Mouse (Mus musculus) neural tube, embryonic 14.5 days (tissue): ENCODE measurements at regions not wholly inside any gene's neighbourhood (a gene's known extent, or its start where the extent isn't known, plus 50 kb on each side); places are given as distances from the start of the nearest gene placed in this dataset.

Experiments
- ATAC-seq: fragments of 200-750 bp; cut with Nextera tagmentation; 2 replicates; pipeline ENCODE4 v1.8.0; 2017; ENCODE audit warnings: low read depth, mild to moderate bottlenecking, moderate TSS enrichment, moderate library complexity
- H3K27ac ChIP-seq: fragments of 300-500 bp; sonication (generic); 2 replicates; pipeline ENCODE4 v1.5.1; 2014; ENCODE audit warnings: low read depth, mild to moderate bottlenecking, control low read depth, low read length, moderate library complexity, mixed read lengths
- H3K27me3 ChIP-seq: fragments of 300-500 bp; sonication (generic); 2 replicates; pipeline ENCODE4 v1.6.1; 2014; ENCODE audit warnings: low read length; ENCODE audit not compliant: control insufficient read depth, insufficient read depth
- H3K36me3 ChIP-seq: fragments of 300-500 bp; sonication (generic); 2 replicates; pipeline ENCODE4 v1.6.1; 2014; ENCODE audit warnings: low read length, mixed read lengths; ENCODE audit not compliant: control insufficient read depth, insufficient read depth
- H3K4me1 ChIP-seq: fragments of 300-500 bp; sonication (generic); 2 replicates; pipeline ENCODE4 v1.6.1; 2014; ENCODE audit warnings: low read length; ENCODE audit not compliant: control insufficient read depth, insufficient read depth
- H3K4me2 ChIP-seq: fragments of 300-500 bp; sonication (generic); 2 replicates; pipeline ENCODE4 v1.6.1; 2014; ENCODE audit warnings: mild to moderate bottlenecking, low read depth, low read length, control low read depth
- H3K4me3 ChIP-seq: fragments of 300-500 bp; sonication (generic); 2 replicates; pipeline ENCODE4 v1.5.1; 2014; ENCODE audit warnings: low read depth, low read length, control low read depth, mixed read lengths
- H3K9ac ChIP-seq: fragments of 300-500 bp; sonication (generic); replicated peaks from 2 replicates; pipeline ENCODE4 v1.6.1; 2014; ENCODE audit warnings: low read depth, mild to moderate bottlenecking, control low read depth, low read length, mixed read lengths
- H3K9me3 ChIP-seq: fragments of 300-500 bp; sonication (generic); 2 replicates; pipeline ENCODE4 v1.6.1; 2016; ENCODE audit warnings: low read length; ENCODE audit not compliant: control insufficient read depth
- WGBS: fragments of 180-500 bp; shearing (Covaris S2); extraction: QIAGEN DNeasy Blood & Tissue Kit; methylation state at CpG from one replicate; pipeline ENCODE4 v1.1.7; 2014; 5-methylcytosine and 5-hydroxymethylcytosine counted together

DNA sequence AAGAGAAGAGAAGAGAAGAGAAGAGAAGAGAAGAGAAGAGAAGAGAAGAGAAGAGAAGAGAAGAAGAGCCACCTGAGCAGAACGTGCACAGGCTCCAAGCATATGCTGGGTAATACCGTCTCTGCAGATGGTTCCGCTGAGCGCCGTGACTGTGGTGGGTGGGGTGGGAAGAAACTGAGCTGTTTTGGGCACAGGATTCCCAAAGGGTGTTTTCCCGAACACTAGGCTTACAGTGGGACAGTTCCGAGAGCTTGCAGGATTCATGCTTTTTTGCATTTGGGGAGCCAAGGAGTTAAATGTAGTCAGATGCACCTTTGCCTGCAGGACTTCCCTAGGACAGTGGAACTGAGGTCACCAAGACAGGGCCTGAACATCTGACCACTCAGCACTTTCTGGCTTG, 142.3 kb upstream of the Lrfn2 start:
- Histone ChIP-seq H3K27me3 (no peaks in the 10 kb centered on the region), H3K9ac (no peak overlapping the region), H3K27ac (no peak overlapping the region), H3K4me3 (no peak overlapping the region), H3K4me2 (no peak overlapping the region), H3K36me3 (no peaks in the 10 kb centered on the region), H3K9me3 (no peaks in the 10 kb centered on the region), H3K4me1 (no peaks in the 10 kb centered on the region)
- 88% methylated on average over 7 of the region's 7 CpGs for WGBS
- ATAC-seq: no peak

DNA sequence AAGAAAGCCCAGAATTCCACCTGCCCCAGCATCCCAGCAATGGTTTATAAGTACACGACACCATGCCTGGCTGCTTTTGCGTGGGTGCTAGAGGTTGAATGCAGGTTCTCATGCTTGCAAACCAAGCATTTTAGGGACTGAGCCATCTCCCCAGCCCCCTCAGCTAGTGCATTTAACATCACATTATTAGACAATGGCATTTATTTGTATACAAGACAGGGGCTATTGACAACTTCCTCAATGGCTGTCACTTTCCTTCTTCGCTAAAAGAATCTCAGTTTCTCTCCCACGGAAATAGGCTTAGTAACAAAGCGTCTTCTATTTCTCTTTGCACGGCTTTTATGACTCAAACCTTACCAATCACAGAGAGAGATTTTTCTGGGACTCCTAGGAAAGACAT, 141.7 kb upstream of the Lrfn2 start:
- Histone ChIP-seq H3K27me3 (no peaks in the 10 kb centered on the region), H3K4me1 (no peaks in the 10 kb centered on the region), H3K9ac (no peak overlapping the region), H3K4me3 (no peak overlapping the region), H3K9me3 (no peaks in the 10 kb centered on the region), H3K27ac (no peak overlapping the region), H3K4me2 (no peak overlapping the region), H3K36me3 (no peaks in the 10 kb centered on the region)
- WGBS: 48% methylated on average over 6 of the region's 6 CpGs
- no peak for ATAC-seq

DNA sequence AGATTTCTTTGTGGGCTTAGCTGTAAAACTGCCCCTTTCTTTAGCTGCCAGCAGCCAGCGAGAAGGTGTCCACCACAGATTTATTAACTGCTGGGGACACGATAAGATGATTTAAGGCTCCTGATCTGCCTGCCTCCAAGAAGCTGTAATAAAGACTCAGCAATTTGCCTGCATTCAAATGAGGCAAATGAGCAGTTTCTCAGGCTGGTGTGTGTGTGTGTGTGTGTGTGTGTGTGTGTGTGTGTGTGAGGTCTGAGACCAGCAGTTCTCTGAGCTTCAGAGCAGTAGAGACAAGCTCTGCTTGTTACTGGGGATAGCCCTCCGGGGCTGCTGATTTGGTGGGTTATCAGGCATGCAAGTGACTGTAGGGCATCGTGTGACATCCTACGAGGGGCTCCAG, 139.2 kb upstream of the Lrfn2 start:
- Histone ChIP-seq H3K4me3 (no peak overlapping the region), H3K9ac (no peak overlapping the region), H3K4me2 (no peak overlapping the region), H3K36me3 (no peaks in the 10 kb centered on the region), H3K27ac (peak overlapping the region; percentile 28; the same call in 1 of the 2 replicates), H3K27me3 (no peaks in the 10 kb centered on the region), H3K4me1 (no peaks in the 10 kb centered on the region), H3K9me3 (no peaks in the 10 kb centered on the region)
- peak; percentile 60 for ATAC-seq
- 21% methylated on average over 5 of the region's 5 CpGs for WGBS

DNA sequence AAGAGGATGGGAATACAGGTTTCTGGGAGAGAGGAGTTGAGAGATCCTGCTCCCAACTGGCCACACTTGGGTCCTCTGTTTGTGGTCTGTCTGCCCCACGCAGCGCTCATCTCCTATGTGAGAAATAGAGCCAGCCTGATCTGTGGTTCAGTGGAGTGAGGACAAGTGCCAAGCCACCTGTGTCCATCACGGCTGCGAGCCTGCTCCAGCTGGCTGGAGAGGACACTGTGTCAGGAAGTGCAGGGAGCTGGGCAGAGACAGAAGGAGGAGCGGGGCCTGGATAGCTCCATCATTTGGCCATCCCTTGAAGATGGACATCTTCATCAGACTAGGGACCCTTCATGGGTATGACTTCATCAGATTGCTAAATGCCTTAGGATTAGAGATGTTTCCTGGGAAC, 136.4 kb upstream of the Lrfn2 start:
- no peaks in the 10 kb centered on the region for H3K27me3 ChIP-seq
- no peak for ATAC-seq
- no peaks in the 10 kb centered on the region for H3K36me3 ChIP-seq
- no peaks in the 10 kb centered on the region for H3K4me1 ChIP-seq
- 90% methylated on average over 5 of the region's 5 CpGs for WGBS
- no peaks in the 10 kb centered on the region for H3K9me3 ChIP-seq
- no peak overlapping the region for H3K9ac ChIP-seq
- H3K4me2 ChIP-seq: no peak overlapping the region
- no peak overlapping the region for H3K27ac ChIP-seq
- no peak overlapping the region for H3K4me3 ChIP-seq

DNA sequence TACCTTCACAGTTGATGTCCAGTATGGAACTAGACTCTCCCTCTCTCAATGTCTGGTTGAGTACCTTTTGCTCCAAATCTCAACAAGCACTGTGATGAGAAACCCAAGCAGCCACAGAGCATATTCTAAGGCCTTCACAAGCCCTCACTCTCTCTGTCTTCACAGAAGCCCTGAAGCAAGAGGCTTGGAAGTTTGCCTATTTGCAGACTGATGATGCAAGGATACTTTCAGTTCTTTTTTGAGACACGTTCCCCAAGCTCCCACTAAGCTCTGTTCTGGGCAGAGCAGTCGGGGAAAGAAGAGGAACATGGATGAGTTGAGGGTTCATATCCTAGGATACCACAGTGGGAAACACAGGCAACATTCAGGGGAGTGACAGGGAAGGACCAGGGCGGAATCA, 134.0 kb upstream of the Lrfn2 start:
- no peak for ATAC-seq
- no peak overlapping the region for H3K27ac ChIP-seq
- H3K4me1 ChIP-seq: no peaks in the 10 kb centered on the region
- H3K27me3 ChIP-seq: no peaks in the 10 kb centered on the region
- no peak overlapping the region for H3K4me2 ChIP-seq
- no peaks in the 10 kb centered on the region for H3K36me3 ChIP-seq
- 85% methylated on average over 3 of the region's 3 CpGs for WGBS
- no peak overlapping the region for H3K4me3 ChIP-seq
- H3K9ac ChIP-seq: no peak overlapping the region
- H3K9me3 ChIP-seq: no peaks in the 10 kb centered on the region

DNA sequence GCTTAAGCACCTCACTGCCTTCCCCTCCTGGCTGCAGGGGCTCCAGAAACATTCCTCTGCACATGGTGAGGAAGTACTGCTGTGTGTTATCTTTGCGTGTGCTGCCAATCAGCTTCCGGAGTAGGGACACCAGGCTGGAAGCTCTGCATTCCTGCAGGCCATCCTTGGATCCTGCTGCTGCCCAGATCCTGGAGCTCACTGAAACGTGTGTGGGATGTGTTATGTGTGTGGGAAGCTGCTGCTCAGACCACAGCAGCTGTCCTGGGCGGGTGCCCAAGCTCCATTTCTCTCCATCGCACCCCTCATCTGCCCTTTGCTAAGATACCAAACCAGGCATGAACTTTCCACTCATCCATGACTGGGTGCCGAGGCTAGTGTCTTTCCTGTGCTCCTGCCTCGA, 129.5 kb upstream of the Lrfn2 start:
- no peak for ATAC-seq
- Histone ChIP-seq H3K9ac (no peak overlapping the region), H3K36me3 (no peaks in the 10 kb centered on the region), H3K9me3 (no peaks in the 10 kb centered on the region), H3K4me1 (no peaks in the 10 kb centered on the region), H3K27ac (no peak overlapping the region), H3K27me3 (no peaks in the 10 kb centered on the region), H3K4me3 (no peak overlapping the region), H3K4me2 (no peak overlapping the region)
- WGBS: 75% methylated on average over 7 of the region's 7 CpGs

DNA sequence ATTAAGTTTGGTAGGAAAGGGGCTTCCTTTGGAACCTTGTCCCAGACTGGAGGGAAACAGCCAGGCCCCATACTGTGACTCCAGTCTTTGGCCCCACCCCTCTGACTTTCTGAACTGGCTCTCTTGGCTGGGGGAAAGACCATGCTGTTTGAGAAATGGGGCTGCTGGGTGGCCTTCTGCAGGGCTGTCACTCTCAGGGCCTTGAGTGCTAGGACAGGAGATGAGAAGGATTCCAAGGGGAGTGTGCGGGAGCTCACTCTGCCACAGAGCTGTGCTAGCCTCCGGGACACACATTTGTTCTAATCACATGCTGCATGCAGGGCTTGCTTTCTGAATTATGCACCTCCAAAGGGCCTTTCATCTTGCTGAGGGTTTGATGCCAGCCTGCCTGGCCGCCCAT, 124.3 kb upstream of the Lrfn2 start:
- Histone ChIP-seq H3K4me1 (no peaks in the 10 kb centered on the region), H3K9me3 (no peaks in the 10 kb centered on the region), H3K27me3 (no peaks in the 10 kb centered on the region), H3K4me2 (no peak overlapping the region), H3K36me3 (no peaks in the 10 kb centered on the region), H3K27ac (no peak overlapping the region), H3K4me3 (no peak overlapping the region), H3K9ac (no peak overlapping the region)
- WGBS: 83% methylated on average over 3 of the region's 3 CpGs
- no peak; the same call in 1 of the 2 replicates for ATAC-seq

DNA sequence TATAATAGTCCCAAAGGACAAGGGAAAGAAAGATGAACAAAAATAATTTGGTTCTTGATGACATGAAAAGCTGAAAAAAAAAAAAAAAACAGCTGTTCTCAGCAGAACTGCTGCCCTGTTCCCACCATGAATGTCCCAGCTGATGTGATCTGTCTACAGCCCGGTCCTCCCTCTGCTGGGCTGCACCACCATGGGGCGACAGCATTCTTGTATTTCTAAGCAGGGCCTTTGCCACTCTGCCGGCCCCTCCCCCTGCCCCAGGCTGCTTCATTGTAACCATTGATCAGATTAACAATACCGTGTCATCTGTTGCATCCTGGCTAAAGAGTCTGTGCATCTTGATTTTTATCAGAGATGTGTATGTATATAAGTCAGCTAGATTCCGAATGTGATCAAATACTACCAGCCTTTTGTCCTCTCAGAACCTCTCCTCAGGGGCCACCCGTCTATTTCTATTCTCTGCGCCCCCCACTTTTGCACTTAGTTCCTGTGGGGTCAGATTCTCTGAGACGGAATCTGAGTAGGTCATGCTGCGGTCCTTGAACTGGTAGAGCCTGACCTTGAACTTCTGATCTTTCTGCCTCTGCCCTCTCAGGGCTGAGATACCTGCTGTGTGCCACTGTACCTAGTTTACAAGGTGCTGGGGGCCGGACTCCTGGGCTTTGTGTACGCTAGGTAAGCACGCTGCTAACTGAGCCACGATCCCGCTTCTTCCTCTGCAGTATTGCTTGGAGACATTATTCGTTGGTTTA, 117.2 kb upstream of the Lrfn2 start:
- Histone ChIP-seq H3K9ac (no peak overlapping the region), H3K36me3 (no peaks in the 10 kb centered on the region), H3K9me3 (no peaks in the 10 kb centered on the region), H3K27ac (no peak overlapping the region), H3K27me3 (no peaks in the 10 kb centered on the region), H3K4me1 (no peaks in the 10 kb centered on the region; the same call in 1 of the 2 replicates), H3K4me2 (no peak overlapping the region), H3K4me3 (no peak overlapping the region)
- ATAC-seq: no peak
- WGBS: 55% methylated on average over 15 of the region's 15 CpGs

DNA sequence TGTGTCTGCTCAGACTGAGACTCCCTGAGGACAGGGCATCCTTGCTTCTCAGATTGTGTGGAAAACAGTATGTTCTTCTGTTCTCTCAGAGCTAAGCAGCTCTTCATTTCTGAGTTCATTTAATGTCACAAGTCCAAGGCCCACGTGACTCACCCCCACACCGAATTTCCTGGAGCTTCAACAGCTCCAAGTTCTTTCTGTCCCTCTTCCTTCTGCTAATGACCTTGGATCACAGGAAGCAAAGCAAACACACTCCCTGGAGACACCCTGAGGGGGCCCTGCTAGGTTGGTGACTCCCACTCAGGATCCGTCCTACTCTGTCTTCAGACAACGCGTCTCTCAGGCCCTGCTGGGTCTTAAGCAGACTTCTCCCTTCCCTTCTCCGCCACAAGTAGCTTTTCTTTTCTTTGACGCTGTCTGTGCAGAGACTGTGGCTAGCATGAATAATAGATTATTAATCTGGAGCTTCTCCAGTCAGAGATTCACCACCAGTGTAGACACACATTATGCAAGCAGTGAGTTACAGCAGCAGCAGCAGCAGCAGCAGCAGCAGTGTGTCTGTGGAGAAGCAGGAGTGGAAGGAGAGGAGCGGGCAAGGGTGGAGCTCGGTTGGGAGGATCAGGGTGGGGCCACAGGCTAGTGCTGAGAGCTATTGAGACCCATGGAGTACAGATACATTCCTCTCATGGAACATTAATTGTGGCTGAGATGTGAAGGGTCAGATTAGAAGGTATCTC, 115.4 kb upstream of the Lrfn2 start:
- H3K4me1 ChIP-seq: no peaks in the 10 kb centered on the region; the same call in 1 of the 2 replicates
- no peak overlapping the region for H3K27ac ChIP-seq
- peak; percentile 47 for ATAC-seq
- no peaks in the 10 kb centered on the region for H3K9me3 ChIP-seq
- H3K9ac ChIP-seq: no peak overlapping the region
- 64% methylated on average over 9 of the region's 9 CpGs for WGBS
- no peaks in the 10 kb centered on the region for H3K36me3 ChIP-seq
- H3K4me3 ChIP-seq: no peak overlapping the region
- no peak overlapping the region for H3K4me2 ChIP-seq
- H3K27me3 ChIP-seq: no peaks in the 10 kb centered on the region
